Mouse (Mus musculus): ENCODE measurements around the gene 1700037C18Rik.

DNA sequence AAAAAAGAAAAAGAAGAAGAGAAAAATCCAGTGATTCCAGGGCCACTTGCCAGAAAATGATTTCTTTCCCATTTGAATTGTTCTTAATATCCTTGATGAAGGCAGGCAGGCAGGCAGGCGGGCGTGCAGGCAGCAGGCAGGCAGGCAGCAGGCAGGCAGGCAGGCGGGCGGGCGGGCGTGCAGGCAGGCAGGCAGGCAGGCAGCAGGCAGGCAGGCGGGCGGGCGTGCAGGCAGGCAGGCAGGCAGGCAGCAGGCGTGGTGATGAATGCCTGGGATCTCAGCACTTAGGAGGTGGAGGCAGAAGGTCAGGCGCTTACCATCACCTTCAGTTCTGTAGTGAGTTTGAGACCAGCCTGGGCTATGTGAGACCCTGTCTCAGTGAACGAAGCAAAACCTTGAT, 55.9 kb downstream of the 1700037C18Rik start:
- no peak for TF ChIP-seq CTCF (conservative IDR thresholded peaks at IDR 0.05; ENCODE audit: low read length)
- TF ChIP-seq POU5F1 (IDR thresholded peaks at IDR 0.05; ENCODE audit: borderline replicate concordance, low read length): no peak
- TF ChIP-seq NANOG (IDR thresholded peaks at IDR 0.05; ENCODE audit: borderline replicate concordance, low read length): no peak
